ENCODE assay signal across 7 mouse cellular contexts in the genomic region with DNA sequence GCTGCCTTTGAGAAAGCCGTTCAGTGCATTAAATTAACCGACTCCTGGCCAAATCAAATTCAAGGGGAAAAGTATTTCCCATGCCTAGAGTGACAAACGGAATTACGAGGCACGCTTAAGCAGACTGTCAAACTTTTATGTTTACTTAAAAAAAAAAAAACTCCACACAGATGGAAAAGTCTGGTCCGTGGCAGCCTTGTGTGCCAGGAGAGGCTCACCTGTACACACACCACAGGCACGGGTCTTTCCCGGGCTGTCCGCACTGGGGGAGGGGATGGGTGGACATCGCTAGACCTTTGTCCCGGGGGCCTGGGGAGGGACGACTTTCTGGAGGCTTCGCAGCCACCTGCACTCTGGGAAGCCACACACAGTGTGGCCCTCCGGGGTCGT. TPM values are rescaled to one million over a fixed set of nuclear protein-coding genes. Genes with fewer than 3 reads are reported as not detected.
DNase-seq lines count a peak whose midpoint lies in the region; ATAC-seq and TF ChIP-seq lines count a peak whose summit lies in the region.

No protein-coding gene starts in this region.

- no peaks in the 10 kb centered on the region for H3K36me3 ChIP-seq in testis, adult 2 months (ENCODE audit: control insufficient read depth, insufficient read depth, low read length)
- no peaks in the 10 kb centered on the region for H3K36me3 ChIP-seq in limb, embryonic 11.5 days (ENCODE audit: control insufficient read depth, insufficient read depth, low read length)

- peak overlapping the region; percentile 96 for H3K4me3 ChIP-seq in testis, adult 2 months (ENCODE audit: control insufficient read depth, low read depth, low read length)
- peak overlapping the region; percentile 75 for H3K4me3 ChIP-seq in limb, embryonic 11.5 days (ENCODE audit: low read depth, low read length)

- peak overlapping the region; percentile 94 for H3K4me2 ChIP-seq in limb, embryonic 11.5 days (ENCODE audit: low read depth, severe bottlenecking)

- peaks cover 13% of the 10 kb centered on the region for H3K4me1 ChIP-seq in testis, adult 2 months (ENCODE audit: control insufficient read depth, insufficient read depth, low read length)
- peaks cover 2% of the 10 kb centered on the region; the same call in 1 of the 2 replicates for H3K4me1 ChIP-seq in limb, embryonic 11.5 days (ENCODE audit: control insufficient read depth, insufficient read depth, low read length)

- peak overlapping the region; percentile 98 for H3K9ac ChIP-seq in limb, embryonic 11.5 days (ENCODE audit: low read length)

- 0% methylated on average over 15 of the region's 15 CpGs for WGBS in limb, embryonic 11.5 days

- no peaks in the 10 kb centered on the region for H3K27me3 ChIP-seq in testis, adult 2 months (ENCODE audit: control insufficient read depth, insufficient read depth, low read length)
- no peaks in the 10 kb centered on the region for H3K27me3 ChIP-seq in limb, embryonic 11.5 days (ENCODE audit: control insufficient read depth, insufficient read depth, low read length)

- no peak for TF ChIP-seq CTCF in testis, adult 2 months (IDR thresholded peaks at IDR 0.05; ENCODE audit: control insufficient read depth, insufficient read depth, insufficient replicate concordance, low read depth, low read length)

- peak overlapping the region; percentile 80 for H3K27ac ChIP-seq in testis, adult 2 months (ENCODE audit: control insufficient read depth, insufficient read depth, low read depth, low read length)
- H3K27ac ChIP-seq in limb, embryonic 11.5 days (replicated peaks; ENCODE audit: low read depth, low read length): peak overlapping the region; percentile 97

- DNase-seq in testis, postnatal 14 days (ENCODE audit: low spot score): no peak
- DNase-seq in limb, embryonic 11.5 days (ENCODE audit: low spot score): no peak
- DNase-seq in retina, embryonic 14.5 days (ENCODE audit: low spot score): peak; percentile 27
- no peak for DNase-seq in T-cell, adult 2 months (ENCODE audit: low spot score)
- no peak for DNase-seq in gastrocnemius, postnatal 10 days

- peak; percentile 2 for ATAC-seq in erythroid progenitor cell, adult 5-6 weeks (replicated peaks; ENCODE audit: low FRiP score, poor library complexity, severe bottlenecking)
- 0 out of 2 replicates have a peak, but pooled peaks have one; percentile 24 for ATAC-seq in limb, embryonic 11.5 days (ENCODE audit: insufficient number of reproducible peaks, low FRiP score, low TSS enrichment, low read depth)

- peak; percentile 41 for TF ChIP-seq POLR2A in testis, adult 2 months (IDR thresholded peaks at IDR 0.05; ENCODE audit: control insufficient read depth, low read depth, low read length)

- no peaks in the 10 kb centered on the region for H3K9me3 ChIP-seq in limb, embryonic 11.5 days (ENCODE audit: control insufficient read depth, low read length)

RNA-seq across cellular contexts. Expression of a gene that starts 0.6 kb away (rescaled TPM):
- polyA plus RNA-seq in testis, adult 2 months (2012; rRNA removed): 134 and 137 TPM in 2 replicates
- total RNA-seq in erythroid progenitor cell, adult 5-6 weeks (2015; ENCODE audit: low replicate concordance): 497 and 560 TPM in 2 replicates
- 243 and 286 TPM in 2 replicates for total RNA-seq in erythroid progenitor cell, adult 5-6 weeks (2017; ENCODE audit: low replicate concordance)
- 9.6 and 12.4 TPM in 2 replicates for polyA plus RNA-seq in limb, embryonic 11.5 days (2014; fragmentation: Nextera tagmentation; extraction: Ambion mirVana)
- 10 to 100 TPM; 14.9 to 18.1 TPM for total RNA-seq in gastrocnemius, postnatal 10 days (2021)

RNA-seq across cellular contexts. Expression of a gene that starts 31.2 kb away (rescaled TPM):
- 2.1 and 2.8 TPM in 2 replicates for polyA plus RNA-seq in testis, adult 2 months (2012; rRNA removed)
- 2.2 and 12.2 TPM in 2 replicates for total RNA-seq in erythroid progenitor cell, adult 5-6 weeks (2015; ENCODE audit: low replicate concordance)
- total RNA-seq in erythroid progenitor cell, adult 5-6 weeks (2017; ENCODE audit: low replicate concordance): 0.61 and 4.2 TPM in 2 replicates
- polyA plus RNA-seq in limb, embryonic 11.5 days (2014; fragmentation: Nextera tagmentation; extraction: Ambion mirVana): 4.9 and 5.0 TPM in 2 replicates
- total RNA-seq in gastrocnemius, postnatal 10 days (2021): under 1 TPM; 0.90 to 0.92 TPM

RNA-seq across cellular contexts. Expression of a gene that starts 57.9 kb away (rescaled TPM):
- 0.76 and 0.79 TPM in 2 replicates for polyA plus RNA-seq in testis, adult 2 months (2012; rRNA removed)
- 2.2 TPM in 1 of 2 replicates, not detected in the other for total RNA-seq in erythroid progenitor cell, adult 5-6 weeks (2015; ENCODE audit: low replicate concordance)
- total RNA-seq in erythroid progenitor cell, adult 5-6 weeks (2017; ENCODE audit: low replicate concordance): not detected in 2 replicates
- not detected in 2 replicates for polyA plus RNA-seq in limb, embryonic 11.5 days (2014; fragmentation: Nextera tagmentation; extraction: Ambion mirVana)
- total RNA-seq in gastrocnemius, postnatal 10 days (2021): not detected

Comparison
In these comparisons a context has a peak if more than half of its experiments do, and no peak if none do; other contexts are left out.
1. RNA of a gene that starts 0.6 kb away (total RNA-seq): 243 to 560 TPM in erythroid progenitor cell, adult 5-6 weeks; 14.9 to 18.1 TPM in gastrocnemius, postnatal 10 days; every median in the first group is over 10 times any median in the second.